Mouse (Mus musculus): Measurements from ENCODE around the gene Mettl21a.
"Not testable (repeated sequence)": the region's sequence is repeated elsewhere in the genome, so short reads cannot be mapped to it uniquely, and the experiment has no call there.

Mettl21a gene

DNA sequence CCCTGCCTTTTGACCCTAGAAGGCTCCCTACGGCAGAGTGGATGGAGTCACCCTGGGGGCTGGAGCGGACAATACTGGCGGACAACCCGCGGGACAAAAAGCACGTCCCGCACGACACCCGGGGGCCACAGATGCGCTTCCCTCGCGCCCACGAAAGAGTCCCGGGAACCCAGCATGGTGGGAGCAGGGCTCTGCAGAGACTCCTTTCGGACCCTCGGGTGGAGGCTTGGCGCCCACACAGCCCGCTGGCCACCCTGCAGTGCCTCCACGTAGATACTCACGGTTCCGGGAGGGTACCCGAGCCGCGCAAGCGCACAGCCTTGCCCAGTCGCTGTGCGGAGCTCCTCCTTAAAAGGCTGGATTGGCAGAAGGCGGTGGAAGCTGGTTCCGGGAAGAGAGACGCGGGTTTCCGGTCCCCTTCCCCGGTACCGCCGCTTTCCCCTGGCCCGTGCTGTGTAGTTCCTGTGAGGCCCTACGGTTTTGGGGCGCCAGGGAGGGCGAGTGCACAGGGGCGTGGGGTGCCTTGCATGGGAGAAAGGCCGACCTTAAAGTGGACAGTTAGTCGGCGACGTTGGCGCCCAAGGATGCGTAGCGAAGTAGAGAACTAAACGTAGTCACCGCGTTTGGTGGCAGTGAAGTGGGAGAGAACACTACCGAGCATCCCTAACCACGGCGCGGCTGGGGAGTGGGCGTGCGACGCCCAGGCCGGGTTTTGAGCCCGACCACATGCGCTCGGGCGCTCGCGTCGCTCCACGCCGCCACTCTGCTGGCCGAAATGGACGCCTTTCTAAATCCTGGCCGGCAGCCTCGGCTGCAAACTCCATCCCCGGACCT is at the start of gene Mettl21a:
Gene Mettl21a, minus strand, starts transcription at position 362 of the 834 bp plus-strand sequence.
- peak; percentile 79 for DNase-seq (ENCODE audit: low spot score)

DNA sequence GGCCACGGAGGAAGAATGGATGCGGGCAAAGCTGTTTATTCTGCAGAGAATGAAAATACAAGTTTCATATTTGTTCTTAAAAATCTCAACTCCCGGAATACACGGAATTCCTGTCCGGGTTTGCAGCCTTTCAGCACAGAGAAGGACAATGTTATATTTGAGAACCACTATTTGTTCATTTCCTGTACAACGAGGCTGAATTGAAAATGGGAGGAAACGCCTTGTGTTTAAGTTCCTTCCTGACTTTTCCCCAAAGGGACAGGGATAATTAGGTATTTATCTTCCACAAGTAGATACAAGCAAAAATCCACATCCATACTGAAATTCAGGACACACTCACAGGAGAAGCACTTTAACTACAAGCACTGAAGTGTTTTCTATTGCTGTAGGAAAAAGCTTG is 41.8 kb upstream of the Mettl21a start:
- DNase-seq (ENCODE audit: low spot score): no peak

DNA sequence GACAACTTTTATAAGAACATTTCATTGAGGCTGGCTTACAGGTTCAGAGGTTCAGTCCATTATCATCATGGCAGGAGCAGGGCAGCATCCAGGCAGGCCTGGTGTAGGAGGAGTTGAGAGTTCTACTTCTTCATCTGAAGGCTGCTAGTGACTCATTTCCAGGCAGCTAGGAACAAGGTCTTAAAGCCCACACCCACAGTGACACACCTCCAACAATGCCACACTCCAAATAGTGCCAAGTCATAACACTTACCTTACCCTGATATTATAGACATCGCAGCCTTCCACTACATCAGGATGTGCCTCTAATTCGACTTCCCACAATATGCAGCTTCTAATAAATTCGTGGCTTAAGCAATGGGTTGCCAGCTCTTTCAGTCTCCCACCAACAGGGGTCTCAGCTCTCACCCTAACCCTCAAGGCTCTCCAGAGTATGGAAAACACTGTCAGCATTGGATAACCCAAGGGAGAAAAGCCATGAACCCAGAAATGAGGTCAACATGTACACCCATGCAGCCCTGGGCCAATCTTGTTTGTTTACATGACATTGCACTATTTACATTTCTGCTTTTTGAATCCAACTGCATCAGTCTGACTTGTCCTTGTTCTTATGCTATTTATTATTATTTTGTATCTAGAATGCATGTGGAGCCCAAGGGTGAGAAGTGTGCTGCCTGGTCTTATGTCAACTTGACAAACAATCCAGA is 39.5 kb upstream of the Mettl21a start:
- no peak for DNase-seq (ENCODE audit: low spot score)

DNA sequence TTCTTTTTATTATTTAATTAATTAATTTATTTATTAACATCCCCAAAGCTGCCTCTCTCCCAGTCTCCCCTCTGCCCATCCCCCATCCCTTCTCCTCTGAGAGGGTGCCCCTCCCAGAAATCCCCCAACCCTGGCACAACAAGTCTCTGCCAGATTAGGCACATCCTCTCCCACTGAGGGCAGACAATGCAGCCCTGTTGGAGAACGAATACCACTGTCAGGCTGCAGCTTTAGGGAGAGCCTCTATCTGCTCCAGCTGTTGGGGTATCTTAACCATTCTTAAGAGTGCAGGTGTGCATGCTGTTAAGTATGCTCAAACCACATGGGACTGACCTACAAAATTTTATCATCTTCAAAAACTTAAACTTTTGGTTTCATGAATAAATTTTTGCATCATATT is 38.4 kb upstream of the Mettl21a start:
- DNase-seq (ENCODE audit: low spot score): no peak

DNA sequence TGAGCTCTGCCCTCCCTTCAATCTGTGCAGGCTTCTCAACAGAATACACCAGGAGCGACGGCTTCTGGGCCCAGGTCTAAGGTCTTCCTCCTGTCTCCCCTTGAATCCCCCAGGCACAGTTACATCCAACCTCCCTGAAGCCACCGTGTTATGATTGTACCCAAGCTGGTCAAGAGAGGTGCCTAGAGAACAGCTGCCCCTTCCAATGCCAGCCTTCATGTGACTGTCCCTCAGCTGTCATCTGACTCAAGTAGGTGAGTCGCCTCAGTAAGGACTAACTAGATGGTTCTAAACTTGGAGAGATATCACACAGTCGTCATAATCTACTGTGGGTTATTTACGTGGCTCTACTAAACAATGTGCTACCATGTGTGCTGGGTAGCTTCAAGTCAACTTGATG is 36.7 kb upstream of the Mettl21a start:
- no peak for DNase-seq (ENCODE audit: low spot score)

DNA sequence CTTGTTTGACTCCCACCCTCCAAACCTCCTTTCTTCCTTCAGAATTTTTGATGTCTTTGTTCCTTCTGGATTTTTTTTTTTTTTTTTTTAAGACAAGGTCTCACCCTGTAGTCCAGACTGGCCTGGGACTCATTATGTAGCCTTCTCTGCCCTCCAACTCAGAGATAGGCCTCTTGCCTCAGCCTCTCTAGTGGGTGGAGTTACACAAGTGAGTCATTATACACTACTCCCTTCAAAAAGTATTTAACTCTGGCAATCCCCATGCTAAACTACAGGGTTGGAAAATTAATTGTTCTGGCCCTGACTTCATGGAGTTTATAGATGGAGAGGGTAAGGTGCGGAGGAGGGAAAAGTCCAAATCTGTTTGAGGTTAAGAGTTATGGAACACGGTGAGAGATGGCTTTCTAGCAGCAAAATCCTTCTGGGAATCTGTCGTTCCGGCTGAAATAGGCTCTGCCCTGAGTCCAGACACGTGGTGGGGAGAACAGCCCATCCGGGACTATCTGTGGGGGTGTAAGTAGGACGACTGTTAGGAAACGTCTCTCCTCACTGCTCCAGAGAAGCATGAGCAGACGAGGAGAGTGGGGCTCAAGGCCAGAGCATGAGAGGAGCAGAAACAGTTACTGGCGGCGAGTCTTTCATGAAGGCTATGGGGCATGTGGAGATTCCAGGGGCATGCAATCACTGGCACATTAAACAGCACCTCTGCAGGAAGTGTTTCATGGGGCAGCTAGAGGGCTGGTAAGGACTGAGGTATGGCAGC is 32.5 kb upstream of the Mettl21a start:
- no peak for DNase-seq (ENCODE audit: low spot score)

DNA sequence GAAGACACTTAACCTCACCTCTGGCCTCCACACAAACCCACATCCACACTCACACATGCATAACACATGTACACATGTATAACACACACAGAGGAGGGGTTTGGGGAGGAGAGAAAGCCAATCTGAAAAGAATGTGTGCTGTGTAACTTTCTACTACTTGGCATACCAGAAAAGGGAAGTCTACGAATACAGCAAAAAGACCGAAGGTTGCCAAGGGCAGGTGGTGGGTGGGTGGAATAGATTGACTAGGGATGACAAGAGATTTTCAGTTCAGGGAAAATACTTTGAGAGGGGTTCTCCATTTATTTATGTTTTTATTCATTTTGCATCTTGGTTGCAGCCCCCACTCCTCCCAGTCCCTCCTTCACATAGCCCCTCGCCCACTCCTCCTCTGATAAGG is 27.5 kb upstream of the Mettl21a start:
- DNase-seq (ENCODE audit: low spot score): no peak

DNA sequence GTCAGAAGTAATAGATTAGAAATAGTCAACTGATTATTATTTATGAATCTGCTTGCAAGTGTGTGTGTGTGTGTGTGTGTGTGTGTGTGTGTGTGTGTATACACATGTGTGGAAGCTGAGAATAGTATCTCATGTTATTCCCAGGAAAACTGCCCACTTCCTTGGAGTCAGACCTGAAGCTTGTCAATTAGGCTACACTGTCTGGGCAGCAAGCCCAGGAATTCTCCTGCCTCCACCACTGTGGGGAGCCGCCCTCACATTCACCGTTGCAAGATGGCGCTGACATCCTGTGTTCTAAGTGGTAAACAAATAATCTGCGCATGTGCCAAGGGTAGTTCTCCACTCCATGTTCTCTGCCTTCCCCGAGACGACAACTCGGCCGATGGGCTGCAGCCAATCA is 25.5 kb upstream of the Mettl21a start:
- DNase-seq (ENCODE audit: low spot score): not testable (repeated sequence)

DNA sequence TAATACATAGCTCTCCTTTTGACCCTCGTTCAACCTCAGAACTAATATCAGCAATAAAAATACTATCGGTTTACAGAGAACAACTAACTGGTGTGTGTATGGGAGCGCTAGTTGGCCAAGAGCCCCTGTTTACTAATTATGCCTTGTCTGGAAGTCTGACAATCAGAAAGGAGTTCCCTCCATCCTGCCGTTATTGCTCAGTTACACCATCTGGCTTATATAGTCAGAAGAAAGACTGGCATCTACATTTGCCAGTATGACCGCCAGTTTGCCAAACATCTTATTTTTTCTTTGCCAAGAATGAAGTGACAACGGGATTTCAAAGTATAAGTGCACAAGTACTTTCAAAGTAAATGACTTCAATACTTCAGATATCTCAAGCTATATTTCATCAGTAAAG is 24.0 kb upstream of the Mettl21a start:
- no peak for DNase-seq (ENCODE audit: low spot score)

DNA sequence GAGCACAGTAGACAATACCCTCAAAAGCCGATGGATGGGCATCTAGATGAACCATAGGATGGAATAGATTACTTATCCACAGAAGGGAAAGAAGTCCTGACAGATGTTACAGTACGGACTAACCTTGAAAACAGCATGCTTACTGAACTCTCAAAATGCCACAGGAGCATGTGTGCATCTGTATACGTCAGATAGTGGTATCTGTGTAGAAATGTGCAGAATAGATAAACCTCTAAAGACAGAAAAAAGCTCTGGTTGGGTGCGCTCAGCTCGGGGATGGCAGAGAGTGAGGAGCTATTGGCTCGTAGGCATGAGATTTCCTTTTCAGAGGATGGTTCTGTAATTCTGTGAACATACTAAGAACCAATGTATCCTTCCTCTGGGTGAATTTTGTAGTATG is 22.2 kb upstream of the Mettl21a start:
- no peak for DNase-seq (ENCODE audit: low spot score)

DNA sequence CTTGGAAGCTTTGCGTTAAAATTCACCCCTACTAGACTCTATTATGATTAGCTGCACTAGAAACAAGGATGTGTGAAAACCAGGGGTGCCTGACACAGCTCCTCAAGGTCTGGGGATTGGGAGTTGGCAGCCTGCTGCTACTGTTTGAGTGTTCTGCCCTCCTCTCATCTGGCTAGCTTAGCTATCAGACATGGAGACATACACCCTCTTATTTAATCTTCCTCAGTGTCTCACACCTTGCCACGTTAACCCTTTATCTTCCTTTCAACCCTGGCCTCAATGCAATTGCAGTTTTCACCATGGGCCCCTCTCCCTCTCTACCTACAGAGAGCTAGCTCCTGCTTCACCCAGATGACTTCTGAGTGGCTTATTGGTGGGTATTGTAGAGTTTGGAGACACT is 18.6 kb upstream of the Mettl21a start:
- no peak for DNase-seq (ENCODE audit: low spot score)

DNA sequence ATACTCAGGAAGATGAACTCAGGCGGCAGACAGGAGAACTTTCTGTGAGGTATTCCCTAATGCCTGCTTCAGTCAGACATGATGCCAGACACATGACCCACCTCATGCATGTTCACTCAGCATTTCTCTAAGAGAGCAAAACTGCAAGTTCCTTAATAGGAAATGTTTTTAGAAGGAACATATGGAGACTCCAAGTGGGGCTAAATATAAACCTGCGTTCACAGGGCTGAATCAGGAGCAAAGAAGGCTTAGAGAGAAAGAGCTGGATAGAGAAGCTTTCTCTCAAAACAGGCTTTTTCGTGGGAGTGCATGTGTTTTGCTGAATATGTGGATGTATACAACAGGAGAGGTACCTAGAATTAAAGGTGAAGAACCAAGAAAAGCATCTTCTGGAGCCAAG is 16.2 kb upstream of the Mettl21a start:
- no peak for DNase-seq (ENCODE audit: low spot score)

DNA sequence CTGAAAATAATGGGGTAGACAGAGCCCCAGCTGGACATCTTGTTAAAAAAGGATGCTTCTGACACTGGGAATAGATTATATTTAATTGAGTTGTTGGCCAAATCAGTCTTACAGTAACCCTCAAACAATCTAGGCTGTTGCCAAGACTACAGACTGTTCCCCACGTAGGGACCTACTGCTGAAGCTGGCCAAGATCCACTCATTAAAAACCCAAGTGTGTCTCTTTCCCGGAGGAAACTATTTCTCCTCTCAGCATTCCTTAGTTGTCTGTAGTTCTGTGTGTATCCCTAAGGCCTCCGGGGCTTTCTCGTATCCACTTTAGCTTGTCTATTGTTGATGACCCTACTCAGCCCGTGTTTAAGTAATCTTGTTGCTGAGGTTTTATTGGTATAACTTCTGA is 14.5 kb upstream of the Mettl21a start:
- no peak for DNase-seq (ENCODE audit: low spot score)

DNA sequence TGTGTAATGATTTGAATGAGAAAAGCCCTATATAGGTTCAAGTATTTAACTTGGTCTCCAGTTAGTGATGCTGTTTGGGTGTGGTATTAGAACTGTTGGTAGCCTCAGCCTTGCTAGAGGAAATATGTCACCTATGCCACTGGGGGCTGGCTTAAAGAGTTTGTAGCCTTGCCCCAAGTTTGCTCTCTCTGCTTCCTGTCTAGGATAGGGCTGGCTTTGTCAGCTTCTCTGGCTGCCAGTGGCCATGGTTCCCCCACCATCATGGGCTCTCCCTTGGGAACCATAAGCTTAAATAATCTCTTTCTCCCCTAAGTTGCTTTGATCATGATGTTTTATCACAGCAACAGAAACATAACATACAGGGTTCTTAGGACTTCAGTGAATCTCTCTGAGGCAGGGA is 8.2 kb upstream of the Mettl21a start:
- no peak for DNase-seq (ENCODE audit: low spot score)

DNA sequence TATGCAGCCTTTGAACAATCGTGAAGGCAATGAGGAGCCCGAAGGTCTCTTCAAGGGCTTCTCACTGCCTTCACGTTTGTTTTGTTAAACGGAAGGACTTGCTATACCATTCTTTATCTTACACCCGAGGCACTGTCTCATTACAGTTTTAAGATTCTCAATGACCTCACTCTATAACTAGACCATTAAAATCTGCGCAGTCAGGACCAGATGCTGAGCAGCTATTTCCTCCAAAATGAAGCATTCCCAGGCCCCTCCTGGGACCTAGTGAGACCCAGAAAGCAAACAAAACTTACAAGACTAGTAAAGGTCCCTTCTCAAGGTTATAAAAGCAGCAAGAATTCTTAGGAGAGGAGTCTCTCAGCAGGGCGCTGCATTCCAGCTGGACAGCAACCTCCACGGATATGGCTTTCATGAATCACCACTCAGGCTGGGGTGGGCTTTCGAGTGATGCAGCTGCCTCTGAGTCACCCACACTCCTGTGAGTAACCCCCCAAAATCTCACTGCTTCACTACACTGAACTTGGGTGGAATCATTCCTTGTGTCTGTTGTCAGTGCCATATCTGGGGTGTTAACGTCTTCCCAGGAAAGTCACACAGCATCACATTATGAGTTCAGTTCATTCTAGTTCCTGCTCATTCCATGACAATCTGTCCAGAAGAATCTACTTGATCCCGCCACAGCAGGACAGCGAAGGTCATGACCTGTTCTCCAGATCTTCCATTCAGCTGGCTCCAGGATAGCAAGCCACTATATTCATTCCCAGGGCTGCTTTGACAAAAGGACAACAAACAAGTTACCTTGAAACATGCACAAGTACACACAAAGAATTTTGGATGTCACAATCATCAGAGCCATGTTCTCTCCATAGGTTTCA is 6.8 kb upstream of the Mettl21a start:
- DNase-seq (ENCODE audit: low spot score): no peak

DNA sequence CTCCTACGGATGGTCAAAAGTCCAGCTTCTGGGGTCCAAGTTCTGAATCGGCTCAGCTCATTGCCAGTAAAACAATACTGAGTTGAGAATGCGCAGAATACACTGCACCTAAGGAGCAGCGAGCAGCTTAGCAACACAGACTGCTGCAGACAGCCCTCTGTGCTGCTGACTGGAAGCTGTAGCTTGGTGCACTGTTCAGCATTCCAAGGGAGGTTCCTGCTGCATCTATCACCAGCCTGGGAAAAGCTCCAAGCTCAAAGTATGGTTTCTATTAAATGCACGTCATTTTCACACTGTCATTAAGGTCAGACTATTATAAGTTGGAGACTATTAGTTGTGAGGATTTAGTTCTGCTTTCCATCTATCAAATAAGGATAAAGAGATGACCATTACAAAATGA is 4.1 kb upstream of the Mettl21a start:
- DNase-seq (ENCODE audit: low spot score): no peak

DNA sequence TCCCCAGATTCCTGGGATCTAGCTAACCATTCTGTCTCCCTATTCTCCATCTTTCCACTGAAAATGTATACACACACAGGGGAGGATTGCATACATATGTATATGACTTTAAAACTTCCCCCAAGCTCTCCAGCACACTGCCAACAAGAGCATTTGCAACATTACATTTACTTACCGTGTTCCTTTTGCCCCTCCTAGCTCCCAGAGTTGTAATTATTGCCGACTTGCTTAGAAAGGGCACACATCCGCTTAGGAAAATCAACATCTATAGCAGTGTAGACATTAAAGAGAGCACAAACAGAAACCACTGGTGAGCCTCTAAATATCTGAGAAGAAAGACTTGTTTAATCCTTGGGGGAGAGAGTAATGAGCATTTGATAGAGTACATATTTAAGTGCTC is 1.2 kb upstream of the Mettl21a start:
- DNase-seq (ENCODE audit: low spot score): no peak

DNA sequence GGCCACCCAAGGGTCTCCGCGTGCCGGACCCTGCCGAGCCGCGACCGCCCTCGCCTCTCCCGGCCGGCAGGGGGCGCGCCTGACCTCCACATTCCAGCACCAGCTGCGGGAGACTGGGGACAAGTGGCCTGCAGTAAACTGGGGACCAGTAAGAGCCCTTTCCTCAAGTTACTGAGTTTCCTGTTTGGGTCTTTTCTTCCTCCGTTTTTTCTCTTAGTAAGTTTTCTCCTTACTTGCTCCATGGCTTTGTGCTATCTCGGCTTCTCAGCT is 608 bp upstream of the Mettl21a start:
- peak; percentile 66 for DNase-seq (ENCODE audit: low spot score)

DNA sequence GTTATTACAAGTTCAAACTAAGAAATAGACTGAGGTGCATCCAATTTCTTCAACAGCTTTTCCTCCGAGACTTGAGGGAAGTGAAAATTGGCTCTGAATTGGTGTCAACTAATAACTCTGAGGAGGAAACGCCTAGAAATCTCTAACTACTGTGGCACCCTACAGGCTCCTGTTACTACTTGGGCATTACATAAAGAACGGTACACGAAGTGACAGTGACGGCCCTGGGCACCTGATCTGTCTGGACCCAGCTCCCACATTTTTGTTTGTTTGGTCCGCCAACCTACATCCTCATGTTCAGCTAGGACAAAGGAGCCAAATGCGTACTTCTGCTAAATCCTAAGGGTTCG is 536 bp downstream of the Mettl21a start:
- DNase-seq (ENCODE audit: low spot score): no peak

DNA sequence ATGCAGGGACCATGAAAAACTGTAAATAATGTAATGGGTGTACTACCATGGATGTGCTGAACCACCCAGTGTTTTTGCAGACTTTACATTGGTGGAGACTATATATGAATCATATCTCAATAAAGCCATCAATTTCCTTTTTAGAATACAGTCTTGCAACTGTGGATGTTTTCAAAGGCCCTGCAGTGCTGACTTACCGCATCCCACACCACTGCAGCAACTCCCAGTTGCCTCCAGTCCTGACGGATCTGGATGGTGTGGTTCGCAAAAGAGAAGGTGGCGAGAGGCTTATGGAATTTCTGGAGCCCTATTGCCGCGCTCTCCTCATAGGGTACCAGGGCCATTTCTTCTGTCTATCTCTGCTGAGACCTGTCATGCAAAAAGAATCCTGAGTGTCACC is 966 bp downstream of the Mettl21a start:
- no peak for DNase-seq (ENCODE audit: low spot score)

DNA sequence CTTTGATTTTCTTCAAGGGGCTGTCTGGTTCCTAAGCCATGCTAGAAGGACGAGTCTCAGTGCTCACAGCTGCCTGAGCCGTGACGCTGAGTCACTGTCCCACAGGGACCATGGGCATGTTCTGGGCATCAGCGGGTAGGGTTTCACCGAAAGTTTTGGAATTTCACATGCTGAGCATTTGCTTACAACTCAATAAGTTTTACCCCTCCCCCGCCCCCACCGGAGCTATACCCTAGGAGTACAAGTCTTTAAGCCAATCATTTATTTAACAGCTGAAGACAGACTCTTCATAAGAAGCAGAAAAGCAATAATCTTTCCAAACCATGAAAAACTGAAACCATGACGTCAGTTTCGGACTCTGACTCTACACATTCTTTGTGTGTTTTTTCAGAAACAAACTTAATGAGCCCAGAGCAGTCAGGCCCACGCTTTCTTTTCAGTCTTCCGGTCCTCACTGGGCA is 1.5 kb downstream of the Mettl21a start:
- no peak for DNase-seq (ENCODE audit: low spot score)

DNA sequence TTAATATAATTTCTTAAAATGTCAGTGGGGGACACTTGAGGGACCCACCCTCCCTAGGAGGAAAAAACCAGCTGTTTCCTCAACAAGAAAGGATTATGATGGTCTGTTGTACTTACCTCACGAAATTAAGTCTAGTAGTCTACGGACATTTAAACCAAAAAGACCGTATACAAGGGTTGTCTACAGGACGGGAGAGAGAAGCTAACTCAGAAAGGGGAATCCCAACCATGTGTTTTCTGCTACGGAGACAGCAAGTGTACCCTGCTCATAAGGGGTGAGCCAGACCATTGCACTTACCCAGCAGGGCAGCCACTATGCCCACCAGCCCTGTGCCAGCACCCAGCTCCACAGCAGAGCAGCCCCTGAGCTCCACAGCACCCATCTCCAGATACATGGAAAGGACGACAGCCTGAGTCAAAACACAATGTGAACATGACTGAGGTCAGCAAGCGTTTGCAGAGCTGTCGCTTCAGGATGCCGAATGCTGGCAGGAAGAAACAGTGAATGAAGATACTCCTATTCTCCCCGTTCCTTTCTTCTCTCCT is 2.2 kb downstream of the Mettl21a start:
- no peak for DNase-seq (ENCODE audit: low spot score)
